Mouse (Mus musculus): ENCODE results near the gene Dusp6. TPM values are rescaled to one million over a fixed set of nuclear protein-coding genes. Genes with fewer than 3 reads are reported as not detected.

Gene Dusp6
- polyA plus RNA-seq, 1 experiment from 2014 or later = 34.1 TPM

DNA sequence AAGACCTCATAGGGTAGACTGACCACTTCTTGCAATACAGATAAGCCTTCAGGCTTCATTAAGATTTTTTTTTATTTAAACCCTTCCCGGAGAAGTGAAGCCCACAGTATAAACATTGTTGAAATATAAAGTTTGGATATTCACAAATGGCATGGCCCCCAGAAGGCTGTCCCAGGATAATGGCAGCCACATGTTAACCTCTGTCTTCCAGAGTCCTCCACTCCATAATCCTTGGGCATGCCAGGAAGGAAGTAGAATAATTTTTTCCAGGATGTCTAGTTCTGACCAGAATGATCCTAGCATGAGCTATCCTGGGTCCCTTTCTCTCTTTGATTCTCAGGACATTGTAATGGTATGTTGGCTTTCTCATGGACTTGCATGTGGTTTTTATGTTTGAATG lies 4.6 kb downstream of the Dusp6 start:
- H3K4me2 ChIP-seq (ENCODE audit: low read length) = no peak overlapping the region
- peaks cover 28% of the 10 kb centered on the region for H3K4me1 ChIP-seq (ENCODE audit: control insufficient read depth, insufficient read depth, low read length)
- WGBS = 67% methylated on average over 1 of the region's 1 CpGs

GRCm38 (mm10) chr10:99268421-99269300 lies 5.6 kb downstream of the Dusp6 start:
- Histone ChIP-seq H3K4me3 (ENCODE audit: low read depth, low read length) (no peak overlapping the region), H3K4me2 (ENCODE audit: low read length) (peak overlapping the region; percentile 34), H3K4me1 (ENCODE audit: control insufficient read depth, insufficient read depth, low read length) (peaks cover 28% of the 10 kb centered on the region), H3K27me3 (replicated peaks; ENCODE audit: control insufficient read depth, insufficient read depth, low read length) (peaks cover 18% of the 10 kb centered on the region; the same call in 1 of the 2 replicates), H3K36me3 (ENCODE audit: control insufficient read depth, insufficient read depth, low read length) (no peaks in the 10 kb centered on the region), H3K9me3 (replicated peaks; ENCODE audit: control insufficient read depth, low read length) (no peaks in the 10 kb centered on the region), H3K9ac (ENCODE audit: low read length) (no peak overlapping the region), H3K27ac (ENCODE audit: low read depth, low read length) (peak overlapping the region; percentile 40; the same call in 1 of the 2 replicates)
- DNase-seq (ENCODE audit: low spot score) (peak; percentile 73), ATAC-seq (peak; percentile 70)
- 9% methylated on average over 19 of the region's 19 CpGs for WGBS

More for the DNA sequence above, 4.6 kb downstream of the Dusp6 start:
- DNase-seq (ENCODE audit: low spot score) (no peak), ATAC-seq (no peak)
- H3K27ac ChIP-seq (ENCODE audit: low read depth, low read length) = no peak overlapping the region
- H3K9ac ChIP-seq (ENCODE audit: low read length) = no peak overlapping the region
- H3K27me3 ChIP-seq (replicated peaks; ENCODE audit: control insufficient read depth, insufficient read depth, low read length) = peaks cover 18% of the 10 kb centered on the region; the same call in 1 of the 2 replicates
- no peak overlapping the region for H3K4me3 ChIP-seq (ENCODE audit: low read depth, low read length)
- no peaks in the 10 kb centered on the region for H3K9me3 ChIP-seq (replicated peaks; ENCODE audit: control insufficient read depth, low read length)
- H3K36me3 ChIP-seq (ENCODE audit: control insufficient read depth, insufficient read depth, low read length) = no peaks in the 10 kb centered on the region

DNA sequence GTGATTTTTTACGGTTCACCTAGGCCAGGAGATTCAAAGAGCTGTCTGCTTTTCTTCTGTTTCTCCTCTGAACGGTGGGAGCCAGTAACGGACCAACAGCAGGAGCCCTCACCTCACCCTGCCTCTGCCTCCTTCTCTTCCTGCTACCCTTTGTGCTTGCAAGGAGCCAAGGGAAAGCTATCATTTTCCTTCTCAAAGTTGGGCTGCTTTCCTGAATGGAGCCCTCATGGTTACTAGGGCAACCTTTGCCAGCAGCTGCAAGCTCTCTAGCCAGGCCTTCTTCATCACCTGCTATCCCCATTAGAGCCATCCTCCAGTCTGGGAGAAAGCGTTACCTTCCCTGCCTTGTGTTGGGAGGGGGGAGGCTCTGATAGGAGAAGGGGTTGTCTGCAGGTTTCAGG lies 6.3 kb downstream of the Dusp6 start:
- no peak overlapping the region for H3K4me3 ChIP-seq (ENCODE audit: low read depth, low read length)
- peak overlapping the region; percentile 40; the same call in 1 of the 2 replicates for H3K27ac ChIP-seq (ENCODE audit: low read depth, low read length)
- peaks cover 24% of the 10 kb centered on the region for H3K4me1 ChIP-seq (ENCODE audit: control insufficient read depth, insufficient read depth, low read length)
- H3K9me3 ChIP-seq (replicated peaks; ENCODE audit: control insufficient read depth, low read length) = no peaks in the 10 kb centered on the region
- no peaks in the 10 kb centered on the region for H3K36me3 ChIP-seq (ENCODE audit: control insufficient read depth, insufficient read depth, low read length)
- no peak overlapping the region for H3K9ac ChIP-seq (ENCODE audit: low read length)
- 3% methylated on average over 4 of the region's 4 CpGs for WGBS
- DNase-seq (ENCODE audit: low spot score) (peak; percentile 60), ATAC-seq (peak; percentile 64)
- peaks cover 14% of the 10 kb centered on the region; the same call in 1 of the 2 replicates for H3K27me3 ChIP-seq (replicated peaks; ENCODE audit: control insufficient read depth, insufficient read depth, low read length)
- peak overlapping the region; percentile 34; the same call in 1 of the 2 replicates for H3K4me2 ChIP-seq (ENCODE audit: low read length)

GRCm38 (mm10) chr10:99269704-99270103 lies 6.7 kb downstream of the Dusp6 start:
- DNase-seq (ENCODE audit: low spot score) = no peak
- H3K27me3 ChIP-seq (replicated peaks; ENCODE audit: control insufficient read depth, insufficient read depth, low read length) = peaks cover 14% of the 10 kb centered on the region; the same call in 1 of the 2 replicates
- no peak overlapping the region for H3K9ac ChIP-seq (ENCODE audit: low read length)
- H3K9me3 ChIP-seq (replicated peaks; ENCODE audit: control insufficient read depth, low read length) = no peaks in the 10 kb centered on the region
- no peak for ATAC-seq
- no peaks in the 10 kb centered on the region for H3K36me3 ChIP-seq (ENCODE audit: control insufficient read depth, insufficient read depth, low read length)
- 0 out of 2 replicates have a peak overlapping the region, but pooled peaks have one; percentile 2 for H3K4me2 ChIP-seq (ENCODE audit: low read length)
- H3K4me3 ChIP-seq (ENCODE audit: low read depth, low read length) = no peak overlapping the region
- WGBS = 33% methylated on average over 6 of the region's 6 CpGs
- H3K27ac ChIP-seq (ENCODE audit: low read depth, low read length) = peak overlapping the region; percentile 40; the same call in 1 of the 2 replicates
- peaks cover 21% of the 10 kb centered on the region for H3K4me1 ChIP-seq (ENCODE audit: control insufficient read depth, insufficient read depth, low read length)

DNA sequence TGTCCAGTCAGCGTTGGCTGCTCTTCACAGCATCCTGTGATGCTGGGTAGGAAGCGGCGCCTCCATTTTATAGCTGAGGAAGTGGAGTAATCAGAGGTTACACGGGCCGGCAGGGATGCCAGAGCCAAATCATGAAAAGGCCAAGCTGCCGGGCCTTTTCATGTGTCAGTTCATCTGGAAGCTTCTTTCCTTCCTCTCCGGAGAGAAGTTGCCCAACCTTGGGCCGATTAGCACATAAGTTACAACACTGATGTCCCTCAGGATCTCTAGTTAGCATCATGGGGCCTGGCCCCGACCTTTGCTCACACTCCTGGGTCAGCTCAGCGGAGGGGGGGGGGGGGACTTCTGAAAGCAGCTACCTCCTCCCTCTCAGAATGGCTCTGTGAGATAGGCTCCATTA lies 7.4 kb downstream of the Dusp6 start:
- Histone ChIP-seq H3K27ac (ENCODE audit: low read depth, low read length) (peak overlapping the region; percentile 39; the same call in 1 of the 2 replicates), H3K4me2 (ENCODE audit: low read length) (no peak overlapping the region), H3K9ac (ENCODE audit: low read length) (no peak overlapping the region), H3K4me3 (ENCODE audit: low read depth, low read length) (no peak overlapping the region), H3K36me3 (ENCODE audit: control insufficient read depth, insufficient read depth, low read length) (no peaks in the 10 kb centered on the region), H3K27me3 (replicated peaks; ENCODE audit: control insufficient read depth, insufficient read depth, low read length) (peaks cover 12% of the 10 kb centered on the region; the same call in 1 of the 2 replicates), H3K9me3 (replicated peaks; ENCODE audit: control insufficient read depth, low read length) (no peaks in the 10 kb centered on the region), H3K4me1 (ENCODE audit: control insufficient read depth, insufficient read depth, low read length) (peaks cover 21% of the 10 kb centered on the region)
- DNase-seq (ENCODE audit: low spot score) = no peak
- 49% methylated on average over 10 of the region's 10 CpGs for WGBS
- no peak for ATAC-seq

- Histone ChIP-seq H3K27me3 (replicated peaks; ENCODE audit: control insufficient read depth, insufficient read depth, low read length) (peaks cover 7% of the 10 kb centered on the region; the same call in 1 of the 2 replicates), H3K4me2 (ENCODE audit: low read length) (no peak overlapping the region), H3K27ac (ENCODE audit: low read depth, low read length) (no peak overlapping the region), H3K36me3 (ENCODE audit: control insufficient read depth, insufficient read depth, low read length) (no peaks in the 10 kb centered on the region), H3K9ac (ENCODE audit: low read length) (no peak overlapping the region), H3K4me3 (ENCODE audit: low read depth, low read length) (no peak overlapping the region), H3K9me3 (replicated peaks; ENCODE audit: control insufficient read depth, low read length) (no peaks in the 10 kb centered on the region), H3K4me1 (ENCODE audit: control insufficient read depth, insufficient read depth, low read length) (peaks cover 18% of the 10 kb centered on the region)
- WGBS = 80% methylated on average over 11 of the region's 11 CpGs
- DNase-seq (ENCODE audit: low spot score) (no peak), ATAC-seq (no peak)
Observed at GRCm38 (mm10) chr10:99271016-99271415, 8.0 kb downstream of the Dusp6 start.

- Histone ChIP-seq H3K4me2 (ENCODE audit: low read length) (no peak overlapping the region), H3K4me3 (ENCODE audit: low read depth, low read length) (no peak overlapping the region), H3K4me1 (ENCODE audit: control insufficient read depth, insufficient read depth, low read length) (peaks cover 14% of the 10 kb centered on the region), H3K9ac (ENCODE audit: low read length) (no peak overlapping the region), H3K36me3 (ENCODE audit: control insufficient read depth, insufficient read depth, low read length) (no peaks in the 10 kb centered on the region), H3K27ac (ENCODE audit: low read depth, low read length) (no peak overlapping the region), H3K27me3 (replicated peaks; ENCODE audit: control insufficient read depth, insufficient read depth, low read length) (no peaks in the 10 kb centered on the region), H3K9me3 (replicated peaks; ENCODE audit: control insufficient read depth, low read length) (no peaks in the 10 kb centered on the region)
- ATAC-seq (no peak), DNase-seq (ENCODE audit: low spot score) (no peak)
- 87% methylated on average over 12 of the region's 12 CpGs for WGBS
Observed at GRCm38 (mm10) chr10:99273006-99273405, 10.0 kb downstream of the Dusp6 start.

- H3K36me3 ChIP-seq (ENCODE audit: control insufficient read depth, insufficient read depth, low read length) = no peaks in the 10 kb centered on the region
- no peaks in the 10 kb centered on the region for H3K4me1 ChIP-seq (ENCODE audit: control insufficient read depth, insufficient read depth, low read length)
- ATAC-seq (no peak), DNase-seq (ENCODE audit: low spot score) (no peak)
- no peak overlapping the region for H3K27ac ChIP-seq (ENCODE audit: low read depth, low read length)
- 95% methylated on average over 12 of the region's 12 CpGs for WGBS
- no peak overlapping the region for H3K4me3 ChIP-seq (ENCODE audit: low read depth, low read length)
- H3K27me3 ChIP-seq (replicated peaks; ENCODE audit: control insufficient read depth, insufficient read depth, low read length) = no peaks in the 10 kb centered on the region
- no peak overlapping the region for H3K4me2 ChIP-seq (ENCODE audit: low read length)
- H3K9me3 ChIP-seq (replicated peaks; ENCODE audit: control insufficient read depth, low read length) = no peaks in the 10 kb centered on the region
- no peak overlapping the region for H3K9ac ChIP-seq (ENCODE audit: low read length)
Observed at GRCm38 (mm10) chr10:99274640-99275039, 11.6 kb downstream of the Dusp6 start.
